Mouse (Mus musculus): ENCODE results near the gene Xpc. TPM values are rescaled to one million over a fixed set of nuclear protein-coding genes. Genes with fewer than 3 reads are reported as not detected.

Xpc gene
- polyA plus RNA-seq, 1 experiment from 2014 or later, result 17.7 TPM

DNA sequence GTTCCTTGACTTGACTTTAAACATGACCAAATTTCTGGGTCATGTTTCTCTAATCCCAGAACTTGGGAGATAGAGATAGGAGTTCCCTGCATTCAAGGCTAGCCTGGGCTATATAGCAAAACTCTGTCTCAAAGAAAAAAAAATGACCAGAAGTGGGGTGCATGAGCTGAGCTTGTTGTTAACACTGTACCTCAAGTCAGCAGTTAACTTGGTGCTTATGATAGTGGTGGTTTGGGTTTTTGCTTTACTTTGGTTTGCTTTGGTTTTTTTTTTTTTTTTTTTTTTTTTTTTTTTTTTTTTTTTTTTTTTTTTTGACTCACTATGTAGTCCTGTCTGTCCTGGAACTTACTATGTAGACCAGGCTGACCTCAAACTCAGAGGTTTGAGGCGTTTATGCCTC lies 31.6 kb upstream of the Xpc start:
- no peak overlapping the region for H3K4me2 ChIP-seq (replicated peaks; ENCODE audit: low read depth, low read length)
- H3K36me3 ChIP-seq (ENCODE audit: control insufficient read depth, insufficient read depth, low read length), result no peaks in the 10 kb centered on the region
- H3K27ac ChIP-seq (ENCODE audit: low read length), result no peak overlapping the region
- 64% methylated on average over 1 of the region's 1 CpGs for WGBS
- no peaks in the 10 kb centered on the region for H3K9me3 ChIP-seq (ENCODE audit: control insufficient read depth, low read depth, low read length)
- ATAC-seq (ENCODE audit: insufficient number of reproducible peaks, insufficient read depth, low FRiP score, low read depth), result no peak
- no peaks in the 10 kb centered on the region for H3K4me1 ChIP-seq (ENCODE audit: control insufficient read depth, insufficient read depth, low read length)
- H3K27me3 ChIP-seq (ENCODE audit: control insufficient read depth, insufficient read depth, low read length), result no peaks in the 10 kb centered on the region
- H3K9ac ChIP-seq (replicated peaks; ENCODE audit: low read depth, low read length), result no peak overlapping the region
- no peak overlapping the region for H3K4me3 ChIP-seq (ENCODE audit: low read depth, low read length)

DNA sequence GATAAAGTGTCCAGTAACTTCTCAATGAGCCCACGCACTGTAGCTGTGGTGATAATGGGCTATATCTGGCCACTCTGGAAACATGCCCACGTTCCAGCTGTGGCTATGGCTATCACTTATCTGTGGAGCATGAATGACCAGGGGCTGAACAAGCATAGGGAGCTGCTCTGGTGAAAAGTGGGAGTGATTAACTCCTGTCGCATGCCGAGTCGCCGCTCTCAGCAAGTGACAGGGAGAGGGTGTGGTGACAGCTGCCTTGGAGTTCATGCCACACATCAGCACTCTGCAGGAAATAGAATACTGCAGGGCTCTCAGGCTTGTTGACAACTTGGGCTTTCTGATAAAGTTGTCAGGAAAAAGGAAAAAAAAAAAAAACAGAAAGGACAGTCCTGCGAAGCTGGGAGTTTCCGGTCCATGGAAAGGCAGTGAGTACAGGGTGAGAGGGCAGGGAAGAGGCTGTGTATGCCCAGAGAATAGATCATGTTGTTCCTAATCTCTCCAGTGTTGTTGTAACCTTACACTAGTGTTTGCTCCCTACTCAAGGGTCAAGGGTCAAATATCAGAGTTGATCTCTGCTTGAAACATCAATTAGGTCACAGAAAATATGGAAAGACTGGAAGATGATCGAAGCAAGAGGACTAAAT lies 30.7 kb upstream of the Xpc start:
- H3K4me2 ChIP-seq (replicated peaks; ENCODE audit: low read depth, low read length), result no peak overlapping the region
- H3K27ac ChIP-seq (ENCODE audit: low read length), result no peak overlapping the region
- no peaks in the 10 kb centered on the region for H3K4me1 ChIP-seq (ENCODE audit: control insufficient read depth, insufficient read depth, low read length)
- H3K36me3 ChIP-seq (ENCODE audit: control insufficient read depth, insufficient read depth, low read length), result no peaks in the 10 kb centered on the region
- no peak overlapping the region for H3K9ac ChIP-seq (replicated peaks; ENCODE audit: low read depth, low read length)
- H3K9me3 ChIP-seq (ENCODE audit: control insufficient read depth, low read depth, low read length), result no peaks in the 10 kb centered on the region
- H3K4me3 ChIP-seq (ENCODE audit: low read depth, low read length), result no peak overlapping the region
- no peak for ATAC-seq (ENCODE audit: insufficient number of reproducible peaks, insufficient read depth, low FRiP score, low read depth)
- H3K27me3 ChIP-seq (ENCODE audit: control insufficient read depth, insufficient read depth, low read length), result no peaks in the 10 kb centered on the region
- 43% methylated on average over 9 of the region's 9 CpGs for WGBS

DNA sequence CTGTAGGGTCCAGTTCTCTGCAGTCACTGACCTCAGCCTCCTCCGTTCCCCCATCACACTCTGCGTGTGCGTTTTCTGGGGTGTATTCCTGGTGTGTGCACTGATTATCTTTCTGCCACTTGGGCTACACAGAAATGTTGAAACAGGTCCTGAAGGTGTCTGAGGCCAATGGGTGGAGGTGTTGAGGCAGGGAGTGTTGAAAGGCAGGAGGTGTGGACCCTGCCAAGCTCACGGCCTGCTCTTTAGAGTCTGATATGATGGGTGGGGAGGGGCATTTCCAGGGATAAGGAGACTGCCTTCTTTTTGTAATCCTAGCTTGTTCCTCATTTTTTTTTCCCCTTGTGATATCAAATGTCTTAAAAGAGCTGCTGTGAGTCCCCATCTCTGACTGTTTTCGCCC lies 27.4 kb upstream of the Xpc start:
- WGBS, result 72% methylated on average over 5 of the region's 5 CpGs
- ATAC-seq (ENCODE audit: insufficient number of reproducible peaks, insufficient read depth, low FRiP score, low read depth), result no peak
- no peak overlapping the region for H3K27ac ChIP-seq (ENCODE audit: low read length)
- H3K27me3 ChIP-seq (ENCODE audit: control insufficient read depth, insufficient read depth, low read length), result no peaks in the 10 kb centered on the region
- H3K36me3 ChIP-seq (ENCODE audit: control insufficient read depth, insufficient read depth, low read length), result no peaks in the 10 kb centered on the region
- no peak overlapping the region for H3K9ac ChIP-seq (replicated peaks; ENCODE audit: low read depth, low read length)
- no peak overlapping the region for H3K4me2 ChIP-seq (replicated peaks; ENCODE audit: low read depth, low read length)
- H3K4me1 ChIP-seq (ENCODE audit: control insufficient read depth, insufficient read depth, low read length), result no peaks in the 10 kb centered on the region
- H3K9me3 ChIP-seq (ENCODE audit: control insufficient read depth, low read depth, low read length), result no peaks in the 10 kb centered on the region
- no peak overlapping the region for H3K4me3 ChIP-seq (ENCODE audit: low read depth, low read length)

DNA sequence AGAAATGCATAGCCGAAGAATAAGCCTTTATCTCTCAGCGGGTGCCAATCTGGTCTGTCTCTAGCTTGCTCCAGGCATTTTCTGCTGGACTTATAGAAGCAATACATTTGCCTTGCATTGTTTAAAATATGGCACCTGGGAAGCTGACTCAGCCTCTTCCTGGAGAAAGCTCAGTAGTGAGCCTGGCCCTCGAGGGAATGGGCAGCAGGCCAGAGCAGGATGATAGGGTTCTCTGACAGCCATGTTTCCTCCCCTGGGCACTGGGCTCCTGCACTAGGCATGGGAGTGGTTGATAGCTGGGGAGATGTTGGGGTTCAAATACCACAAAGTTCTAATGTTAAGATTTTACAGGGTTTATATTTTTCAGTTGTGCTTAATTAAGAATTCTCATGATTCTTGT lies 25.6 kb upstream of the Xpc start:
- Histone ChIP-seq H3K36me3 (ENCODE audit: control insufficient read depth, insufficient read depth, low read length) (no peaks in the 10 kb centered on the region), H3K4me3 (ENCODE audit: low read depth, low read length) (no peak overlapping the region), H3K4me1 (ENCODE audit: control insufficient read depth, insufficient read depth, low read length) (no peaks in the 10 kb centered on the region), H3K9me3 (ENCODE audit: control insufficient read depth, low read depth, low read length) (no peaks in the 10 kb centered on the region), H3K4me2 (replicated peaks; ENCODE audit: low read depth, low read length) (no peak overlapping the region), H3K27me3 (ENCODE audit: control insufficient read depth, insufficient read depth, low read length) (no peaks in the 10 kb centered on the region), H3K9ac (replicated peaks; ENCODE audit: low read depth, low read length) (no peak overlapping the region), H3K27ac (ENCODE audit: low read length) (no peak overlapping the region)
- WGBS, result 46% methylated on average over 3 of the region's 3 CpGs
- no peak for ATAC-seq (ENCODE audit: insufficient number of reproducible peaks, insufficient read depth, low FRiP score, low read depth)

DNA sequence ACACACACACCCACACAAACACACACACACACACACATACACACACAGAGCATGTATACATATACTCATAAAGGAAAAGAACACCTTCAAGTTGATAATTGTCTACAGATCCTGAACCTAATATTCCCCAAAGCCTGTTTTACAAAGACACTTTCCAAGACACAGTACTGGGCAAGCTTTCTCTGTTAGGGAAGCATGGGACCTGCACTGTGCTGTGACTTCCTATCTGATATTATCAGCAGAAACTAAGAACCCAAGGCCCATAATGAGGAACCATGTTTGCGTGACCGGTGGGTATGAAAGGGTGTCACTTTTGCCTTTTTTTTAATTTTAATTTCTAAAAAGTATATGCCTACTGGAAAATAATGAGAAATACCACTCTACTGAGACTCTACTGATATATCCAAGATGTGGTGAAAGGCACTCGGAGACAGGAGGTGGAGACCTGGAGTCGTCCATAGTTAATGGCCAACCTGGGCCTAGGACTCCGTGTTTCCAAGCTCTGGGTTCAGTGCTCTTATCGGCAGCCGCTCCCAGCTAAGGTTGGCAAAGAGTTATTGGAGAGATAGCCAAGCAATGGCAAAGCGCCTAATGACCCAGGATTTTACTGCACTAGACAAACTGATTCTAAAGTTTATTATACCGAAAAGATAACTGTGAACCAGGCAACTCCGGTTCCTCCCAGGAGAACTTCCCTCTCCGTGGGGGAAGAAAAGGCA lies 20.5 kb upstream of the Xpc start:
- no peak for ATAC-seq (ENCODE audit: insufficient number of reproducible peaks, insufficient read depth, low FRiP score, low read depth)
- no peak overlapping the region for H3K4me2 ChIP-seq (replicated peaks; ENCODE audit: low read depth, low read length)
- no peaks in the 10 kb centered on the region for H3K9me3 ChIP-seq (ENCODE audit: control insufficient read depth, low read depth, low read length)
- peaks cover 9% of the 10 kb centered on the region; the same call in 1 of the 2 replicates for H3K4me1 ChIP-seq (ENCODE audit: control insufficient read depth, insufficient read depth, low read length)
- H3K27me3 ChIP-seq (ENCODE audit: control insufficient read depth, insufficient read depth, low read length), result no peaks in the 10 kb centered on the region
- no peaks in the 10 kb centered on the region for H3K36me3 ChIP-seq (ENCODE audit: control insufficient read depth, insufficient read depth, low read length)
- H3K9ac ChIP-seq (replicated peaks; ENCODE audit: low read depth, low read length), result no peak overlapping the region
- 77% methylated on average over 11 of the region's 11 CpGs for WGBS
- H3K27ac ChIP-seq (ENCODE audit: low read length), result no peak overlapping the region
- H3K4me3 ChIP-seq (ENCODE audit: low read depth, low read length), result no peak overlapping the region

DNA sequence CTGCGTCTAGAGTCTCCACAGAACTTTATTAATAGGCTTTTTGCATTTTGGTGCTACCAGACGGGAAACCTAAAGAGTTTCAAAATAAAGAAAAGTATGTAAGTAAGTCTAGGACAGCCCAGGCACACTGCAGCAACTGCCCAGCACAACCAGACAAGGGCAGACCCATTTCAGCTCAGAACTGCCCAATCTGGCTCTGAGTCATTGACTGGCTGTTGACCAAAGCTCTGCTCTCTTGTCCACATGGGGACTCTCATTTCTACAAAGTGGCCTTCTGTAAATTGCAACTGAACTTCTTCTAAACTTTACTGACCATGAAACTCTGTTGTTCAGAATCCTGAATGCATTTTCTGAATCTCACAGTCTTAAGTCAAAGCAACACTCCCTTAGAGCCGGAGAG lies 19.5 kb upstream of the Xpc start:
- peaks cover 9% of the 10 kb centered on the region; the same call in 1 of the 2 replicates for H3K4me1 ChIP-seq (ENCODE audit: control insufficient read depth, insufficient read depth, low read length)
- no peak for ATAC-seq (ENCODE audit: insufficient number of reproducible peaks, insufficient read depth, low FRiP score, low read depth)
- H3K27ac ChIP-seq (ENCODE audit: low read length), result no peak overlapping the region
- no peaks in the 10 kb centered on the region for H3K27me3 ChIP-seq (ENCODE audit: control insufficient read depth, insufficient read depth, low read length)
- no peaks in the 10 kb centered on the region for H3K36me3 ChIP-seq (ENCODE audit: control insufficient read depth, insufficient read depth, low read length)
- H3K9ac ChIP-seq (replicated peaks; ENCODE audit: low read depth, low read length), result no peak overlapping the region
- no peak overlapping the region for H3K4me3 ChIP-seq (ENCODE audit: low read depth, low read length)
- H3K4me2 ChIP-seq (replicated peaks; ENCODE audit: low read depth, low read length), result no peak overlapping the region
- WGBS, result 90% methylated on average over 3 of the region's 3 CpGs
- H3K9me3 ChIP-seq (ENCODE audit: control insufficient read depth, low read depth, low read length), result no peaks in the 10 kb centered on the region

DNA sequence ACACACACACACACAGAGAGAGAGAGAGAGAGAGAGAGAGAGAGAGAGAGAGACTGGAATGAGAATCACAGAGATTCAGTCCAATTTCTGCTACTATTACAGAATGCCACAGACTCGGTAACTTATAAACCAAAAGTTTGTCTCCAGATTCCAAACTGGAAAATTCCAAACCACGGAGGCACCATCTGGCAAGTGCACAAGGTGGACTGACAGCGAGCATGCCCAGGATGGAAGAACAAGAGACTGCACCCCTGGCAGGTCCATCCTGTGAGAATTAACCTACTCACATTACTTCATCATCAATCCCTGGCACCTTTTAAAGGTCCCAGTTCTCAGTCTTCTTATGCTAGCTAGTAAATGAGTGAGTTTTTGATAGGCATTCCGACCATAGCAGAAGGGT lies 18.6 kb upstream of the Xpc start:
- Histone ChIP-seq H3K9me3 (ENCODE audit: control insufficient read depth, low read depth, low read length) (no peaks in the 10 kb centered on the region), H3K9ac (replicated peaks; ENCODE audit: low read depth, low read length) (no peak overlapping the region), H3K4me3 (ENCODE audit: low read depth, low read length) (no peak overlapping the region), H3K27me3 (ENCODE audit: control insufficient read depth, insufficient read depth, low read length) (no peaks in the 10 kb centered on the region), H3K36me3 (ENCODE audit: control insufficient read depth, insufficient read depth, low read length) (no peaks in the 10 kb centered on the region), H3K4me1 (ENCODE audit: control insufficient read depth, insufficient read depth, low read length) (peaks cover 9% of the 10 kb centered on the region; the same call in 1 of the 2 replicates), H3K4me2 (replicated peaks; ENCODE audit: low read depth, low read length) (no peak overlapping the region), H3K27ac (ENCODE audit: low read length) (no peak overlapping the region)
- WGBS, result 65% methylated on average over 4 of the region's 4 CpGs
- no peak for ATAC-seq (ENCODE audit: insufficient number of reproducible peaks, insufficient read depth, low FRiP score, low read depth)

DNA sequence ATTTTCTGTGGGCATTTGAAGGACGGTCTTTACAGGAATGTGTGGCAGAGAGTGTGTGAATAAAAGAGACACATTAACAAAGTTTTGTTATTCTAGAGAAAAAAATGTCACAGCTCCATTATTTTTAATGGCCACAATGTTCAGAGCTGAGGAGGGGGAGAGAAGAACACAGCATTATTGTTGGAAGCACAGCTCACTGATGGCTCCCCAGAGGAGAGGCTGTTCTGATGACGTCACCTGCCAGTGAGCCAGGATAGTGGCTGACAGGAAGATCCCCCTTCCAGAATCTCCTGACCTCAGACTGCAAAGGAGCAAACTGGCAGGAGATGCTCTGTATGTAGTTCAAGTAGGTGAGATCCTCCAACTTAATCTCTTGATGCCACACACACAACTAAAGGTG lies 18.1 kb upstream of the Xpc start:
- ATAC-seq (ENCODE audit: insufficient number of reproducible peaks, insufficient read depth, low FRiP score, low read depth), result no peak
- H3K27ac ChIP-seq (ENCODE audit: low read length), result no peak overlapping the region

More for the DNA sequence above, 18.1 kb upstream of the Xpc start:
- Histone ChIP-seq H3K4me2 (replicated peaks; ENCODE audit: low read depth, low read length) (no peak overlapping the region), H3K4me1 (ENCODE audit: control insufficient read depth, insufficient read depth, low read length) (peaks cover 9% of the 10 kb centered on the region; the same call in 1 of the 2 replicates), H3K9ac (replicated peaks; ENCODE audit: low read depth, low read length) (no peak overlapping the region), H3K9me3 (ENCODE audit: control insufficient read depth, low read depth, low read length) (no peaks in the 10 kb centered on the region), H3K36me3 (ENCODE audit: control insufficient read depth, insufficient read depth, low read length) (no peaks in the 10 kb centered on the region), H3K27me3 (ENCODE audit: control insufficient read depth, insufficient read depth, low read length) (no peaks in the 10 kb centered on the region), H3K4me3 (ENCODE audit: low read depth, low read length) (no peak overlapping the region)
- WGBS, result 17% methylated on average over 2 of the region's 2 CpGs
